Mouse (Mus musculus) heart, postnatal 0 days (tissue): ENCODE data around the gene Smarce1.

Source experiments
- CTCF ChIP-seq: IDR thresholded peaks from 2 replicates; pipeline ENCODE4 v1.5.1; 2016; ENCODE audit warnings: antibody characterized with exemption, control low read depth, low read depth
- EP300 ChIP-seq: IDR thresholded peaks from 2 replicates; pipeline ENCODE4 v1.6.1; 2016; ENCODE audit warnings: antibody characterized with exemption, low read depth

DNA sequence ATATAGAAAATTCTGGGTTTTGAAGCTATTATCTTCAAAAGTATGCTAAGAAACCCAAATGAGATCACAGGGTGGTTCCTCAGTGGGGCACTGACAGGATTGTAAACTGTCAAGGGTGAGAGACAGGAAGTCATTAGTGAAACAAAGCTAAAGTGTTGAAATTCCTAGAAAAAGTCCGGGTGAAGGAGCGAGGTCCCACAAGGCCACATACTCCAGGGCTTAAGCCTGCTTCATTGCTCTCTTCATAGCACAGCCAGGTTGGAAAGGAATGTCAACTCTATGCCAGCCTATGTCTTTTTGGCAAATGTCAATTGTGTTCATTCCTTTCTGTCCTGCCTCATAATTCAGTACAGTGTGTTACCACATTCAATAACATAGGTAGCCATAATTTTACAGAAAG lies 23.4 kb downstream of the Smarce1 start:
- no peak for TF ChIP-seq CTCF
- TF ChIP-seq EP300 = no peak
